Mouse (Mus musculus): ENCODE measurements around the gene Dock3. TPM values are rescaled to one million over a fixed set of nuclear protein-coding genes. Genes with fewer than 3 reads are reported as not detected.

The Dock3 gene
- polyA plus RNA-seq (2015; fragmentation: Nextera tagmentation; extraction: Ambion mirVana), result 23.4 and 24.4 TPM in 2 replicates

DNA sequence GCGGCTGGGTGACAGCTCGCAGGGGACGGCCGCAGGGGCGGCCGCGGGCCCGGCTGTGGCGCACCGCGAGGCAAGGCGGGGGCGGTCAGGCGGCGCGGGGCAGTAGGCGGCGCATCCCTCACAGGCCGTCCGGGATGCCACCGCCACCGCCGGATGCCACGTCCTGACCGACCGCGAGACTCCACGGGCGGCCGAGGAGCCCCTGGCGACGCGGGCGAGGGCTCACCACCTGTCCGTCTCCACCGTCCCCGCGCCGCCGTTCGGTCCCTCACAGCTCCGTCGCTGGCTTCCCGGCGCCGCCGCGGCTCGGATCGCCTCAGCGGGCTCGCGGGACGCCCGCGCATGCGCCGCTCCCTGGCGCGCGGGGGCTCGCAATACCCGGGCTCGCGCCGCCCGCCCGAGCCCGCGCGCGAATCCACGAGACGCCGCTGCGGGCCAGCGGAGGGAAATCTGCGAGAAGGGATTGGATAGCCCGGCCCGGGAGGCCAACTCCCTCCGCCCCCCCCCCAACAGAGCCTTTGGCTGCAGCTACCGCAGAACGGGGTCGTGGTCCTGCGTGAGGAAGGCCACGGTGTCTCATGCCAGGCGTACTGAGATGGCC lies at the start of gene Dock3:
TSS of gene Dock3 (minus strand) at position 371 of the 601 bp plus-strand sequence.
- Histone ChIP-seq H3K4me1 (peaks cover 16% of the 10 kb centered on the region), H3K27ac (peak within 1 kb of the TSS; percentile 96), H3K9ac (peak within 1 kb of the TSS; percentile 99), H3K4me3 (peak within 1 kb of the TSS; percentile 100), H3K4me2 (peak within 1 kb of the TSS; percentile 70), H3K9me3 (no peaks in the 10 kb centered on the region), H3K27me3 (replicated peaks) (peaks cover 29% of the 10 kb centered on the region), H3K36me3 (replicated peaks) (no peaks in the 10 kb centered on the region)
- WGBS, result under 1% methylated on average over 80 of the region's 87 CpGs
- ATAC-seq (replicated peaks), result peak; percentile 92

DNA sequence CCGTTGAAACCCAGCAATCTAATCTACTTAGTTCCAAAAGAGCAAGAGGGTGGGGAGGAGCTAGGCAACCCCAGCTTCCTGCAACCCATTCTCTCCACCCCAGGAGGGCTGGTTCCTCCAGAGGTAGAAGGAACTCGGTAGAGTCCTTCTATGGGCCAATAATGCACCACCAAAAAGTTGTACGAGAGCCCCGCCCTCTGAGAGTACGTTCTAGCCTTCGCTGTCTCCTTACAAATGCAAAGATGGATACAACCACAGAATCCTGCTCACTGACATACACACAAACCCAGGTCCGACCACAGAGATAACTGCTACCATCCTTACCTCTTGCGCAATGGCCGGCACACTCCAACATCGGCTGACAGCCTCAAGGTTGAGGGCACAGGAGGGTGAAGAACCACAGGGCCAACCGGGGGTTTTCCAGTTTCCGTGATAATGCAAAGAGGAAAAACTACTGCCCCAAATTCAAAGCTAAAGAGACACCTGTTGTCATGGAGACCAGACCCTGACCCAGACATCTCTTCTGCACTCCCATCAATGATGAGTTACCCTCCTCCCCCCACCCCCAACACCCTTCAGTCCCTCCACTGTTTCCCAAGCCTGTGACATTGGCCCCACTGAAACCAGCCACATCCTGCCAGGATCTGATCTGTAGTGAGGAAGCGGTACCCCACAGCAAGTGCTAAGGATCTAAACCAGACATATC lies 48.8 kb upstream of the Dock3 start:
- H3K9ac ChIP-seq, result no peak overlapping the region
- no peak for ATAC-seq (replicated peaks)
- H3K4me3 ChIP-seq, result no peak overlapping the region
- peaks cover 19% of the 10 kb centered on the region; the same call in 1 of the 2 replicates for H3K4me1 ChIP-seq
- H3K4me2 ChIP-seq, result 0 out of 2 replicates have a peak overlapping the region, but pooled peaks have one; percentile 2
- WGBS, result 47% methylated on average over 13 of the region's 13 CpGs
- no peak overlapping the region for H3K27ac ChIP-seq
- no peaks in the 10 kb centered on the region for H3K36me3 ChIP-seq (replicated peaks)
- H3K27me3 ChIP-seq (replicated peaks), result no peaks in the 10 kb centered on the region
- no peaks in the 10 kb centered on the region for H3K9me3 ChIP-seq

DNA sequence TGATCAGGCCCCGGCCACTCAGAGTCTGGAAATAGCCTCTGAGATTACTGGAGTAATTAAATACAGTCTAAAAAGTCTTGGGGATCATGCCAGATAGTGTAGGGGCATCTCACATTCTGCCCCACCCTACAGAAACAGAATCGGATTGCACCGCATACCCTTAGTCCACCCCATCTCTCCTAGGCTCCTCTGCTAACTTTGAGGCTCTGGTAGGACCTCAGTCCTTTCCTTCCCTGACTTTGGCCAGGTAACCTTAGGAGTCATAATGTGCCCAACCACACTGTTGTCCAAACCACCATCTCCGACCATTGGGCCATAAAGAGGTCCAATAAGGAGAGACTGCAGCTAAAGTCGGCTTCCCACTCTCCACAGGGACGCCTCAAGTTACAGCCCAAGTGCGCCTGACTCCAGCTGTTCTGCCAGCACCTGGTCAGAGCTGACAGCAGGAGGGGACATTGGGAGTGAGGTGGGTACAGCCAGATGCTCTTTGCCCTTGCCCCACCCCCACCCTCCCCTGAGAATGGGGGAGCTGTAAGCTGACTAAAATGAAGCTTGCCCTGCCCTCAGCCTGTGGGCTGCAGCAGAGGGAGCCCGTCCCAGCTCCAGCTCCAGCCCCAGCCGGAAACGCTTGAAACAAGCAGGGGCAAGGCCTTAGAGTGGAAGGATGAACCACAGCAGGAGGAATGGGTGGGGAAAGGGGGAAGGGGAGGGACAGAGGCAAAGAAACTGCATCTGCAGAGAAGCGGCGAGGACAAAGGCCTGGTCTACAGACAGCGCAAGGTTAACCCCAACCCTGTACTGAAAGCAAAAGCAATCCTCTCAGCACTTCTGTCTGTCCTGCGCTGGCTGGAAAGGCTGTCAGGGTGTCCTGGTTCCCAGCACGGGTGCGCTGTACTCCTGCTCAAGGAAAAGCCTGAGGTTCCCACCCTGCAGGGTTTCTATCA lies 47.9 kb upstream of the Dock3 start:
- H3K4me1 ChIP-seq, result peaks cover 19% of the 10 kb centered on the region; the same call in 1 of the 2 replicates
- 0 out of 2 replicates have a peak overlapping the region, but pooled peaks have one; percentile 2 for H3K4me2 ChIP-seq
- H3K27ac ChIP-seq, result no peak overlapping the region
- H3K4me3 ChIP-seq, result no peak overlapping the region
- H3K9ac ChIP-seq, result no peak overlapping the region
- no peaks in the 10 kb centered on the region for H3K36me3 ChIP-seq (replicated peaks)
- ATAC-seq (replicated peaks), result no peak
- no peaks in the 10 kb centered on the region for H3K9me3 ChIP-seq
- H3K27me3 ChIP-seq (replicated peaks), result no peaks in the 10 kb centered on the region
- WGBS, result 27% methylated on average over 16 of the region's 16 CpGs

DNA sequence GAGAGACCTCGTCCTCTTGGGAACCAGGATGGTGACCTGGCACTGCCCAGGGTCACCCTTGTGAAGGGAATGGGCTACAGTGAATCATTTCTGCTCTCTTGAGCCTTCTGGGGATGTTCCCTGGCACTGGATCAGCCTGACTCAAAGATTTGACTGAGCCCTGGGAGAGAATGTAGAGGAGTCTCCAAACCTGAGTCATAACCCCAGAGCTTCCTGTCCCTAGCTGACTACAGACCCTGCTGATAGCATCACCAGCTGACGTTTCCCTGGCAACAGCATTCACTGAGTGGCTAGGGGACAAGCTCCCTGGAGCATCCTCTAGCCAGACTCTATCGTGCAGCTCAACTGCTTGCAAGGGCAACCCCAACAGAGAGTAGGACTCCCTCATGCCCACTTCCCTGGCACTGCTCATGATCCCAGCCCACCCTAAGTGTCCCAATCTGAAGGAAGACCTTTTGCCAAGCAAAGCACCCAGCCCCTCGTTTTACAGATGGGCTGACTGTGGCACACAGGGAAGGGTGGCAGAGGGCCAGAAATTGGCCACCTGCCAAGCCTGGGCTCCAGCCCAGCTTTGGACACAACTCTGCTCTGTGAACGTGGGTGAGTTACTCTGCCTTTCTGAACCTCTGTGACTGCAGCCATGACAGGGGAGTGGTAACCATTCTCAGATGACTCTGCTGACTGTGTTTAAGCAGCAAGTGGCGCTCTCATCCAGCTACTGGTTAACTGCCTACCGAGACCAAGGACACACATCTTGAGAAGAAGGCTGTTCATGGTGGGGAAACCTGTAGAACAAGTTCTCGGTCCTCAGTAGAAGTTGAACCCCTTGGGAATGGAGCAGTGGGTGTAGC lies 47.0 kb upstream of the Dock3 start:
- Histone ChIP-seq H3K4me2 (no peak overlapping the region), H3K9ac (no peak overlapping the region)
- 0 out of 2 replicates have a peak, but pooled peaks have one; percentile 33 for ATAC-seq (replicated peaks)

DNA sequence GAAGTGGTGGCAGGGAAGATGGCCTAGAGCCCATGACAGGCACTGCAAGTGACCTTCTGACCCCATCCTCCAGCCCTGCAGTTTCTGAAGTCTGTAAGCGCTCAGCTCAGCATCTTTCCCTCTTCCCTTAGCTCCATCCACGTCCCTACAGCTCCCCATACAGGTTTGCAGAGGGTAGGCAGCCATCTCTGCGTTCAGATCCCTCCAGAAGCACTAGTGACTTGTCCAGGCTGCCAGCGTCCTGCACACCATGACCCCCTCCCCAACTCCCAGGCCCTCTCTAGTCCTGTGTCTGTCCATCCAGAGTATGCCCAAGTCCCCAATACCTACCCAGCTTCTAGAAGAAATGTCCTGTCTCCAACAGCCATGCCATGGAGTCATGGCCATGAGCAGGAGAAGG lies 46.4 kb upstream of the Dock3 start:
- H3K9ac ChIP-seq, result no peak overlapping the region
- 45% methylated on average over 4 of the region's 4 CpGs for WGBS
- ATAC-seq (replicated peaks), result no peak

More for the DNA sequence above, 47.0 kb upstream of the Dock3 start:
- H3K27me3 ChIP-seq (replicated peaks), result no peaks in the 10 kb centered on the region
- peaks cover 19% of the 10 kb centered on the region; the same call in 1 of the 2 replicates for H3K4me1 ChIP-seq
- H3K4me3 ChIP-seq, result no peak overlapping the region
- 51% methylated on average over 8 of the region's 8 CpGs for WGBS
- H3K36me3 ChIP-seq (replicated peaks), result no peaks in the 10 kb centered on the region
- H3K9me3 ChIP-seq, result no peaks in the 10 kb centered on the region
- no peak overlapping the region for H3K27ac ChIP-seq

DNA sequence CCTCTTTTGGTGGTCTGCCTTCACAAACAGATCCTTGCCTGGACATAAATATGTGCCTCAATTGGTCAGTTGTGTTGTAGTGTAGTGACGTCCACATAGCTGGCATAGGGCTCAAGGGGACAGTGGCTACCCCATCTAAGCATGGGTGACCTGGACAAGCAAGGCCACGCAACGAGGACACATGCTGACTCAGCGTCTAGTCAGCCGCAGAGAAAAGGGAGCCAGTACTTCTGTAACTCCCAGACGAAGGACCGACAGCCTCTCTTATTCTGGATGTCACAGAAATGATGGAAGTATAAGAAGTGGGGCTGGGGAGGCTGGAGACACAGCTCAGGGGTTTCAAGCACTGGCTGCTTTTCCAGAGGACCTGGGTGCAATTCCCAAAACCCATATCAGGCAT lies 45.9 kb upstream of the Dock3 start:
- Histone ChIP-seq H3K36me3 (replicated peaks) (no peaks in the 10 kb centered on the region), H3K9ac (no peak overlapping the region), H3K27me3 (replicated peaks) (no peaks in the 10 kb centered on the region), H3K9me3 (no peaks in the 10 kb centered on the region), H3K4me2 (no peak overlapping the region), H3K4me1 (peaks cover 19% of the 10 kb centered on the region; the same call in 1 of the 2 replicates), H3K27ac (no peak overlapping the region), H3K4me3 (no peak overlapping the region)
- ATAC-seq (replicated peaks), result no peak
- 88% methylated on average over 7 of the region's 7 CpGs for WGBS

More for the DNA sequence above, 46.4 kb upstream of the Dock3 start:
- no peak overlapping the region for H3K4me3 ChIP-seq
- H3K27ac ChIP-seq, result no peak overlapping the region
- no peaks in the 10 kb centered on the region for H3K9me3 ChIP-seq
- no peaks in the 10 kb centered on the region for H3K27me3 ChIP-seq (replicated peaks)
- H3K4me1 ChIP-seq, result peaks cover 19% of the 10 kb centered on the region; the same call in 1 of the 2 replicates
- no peaks in the 10 kb centered on the region for H3K36me3 ChIP-seq (replicated peaks)
- H3K4me2 ChIP-seq, result no peak overlapping the region

DNA sequence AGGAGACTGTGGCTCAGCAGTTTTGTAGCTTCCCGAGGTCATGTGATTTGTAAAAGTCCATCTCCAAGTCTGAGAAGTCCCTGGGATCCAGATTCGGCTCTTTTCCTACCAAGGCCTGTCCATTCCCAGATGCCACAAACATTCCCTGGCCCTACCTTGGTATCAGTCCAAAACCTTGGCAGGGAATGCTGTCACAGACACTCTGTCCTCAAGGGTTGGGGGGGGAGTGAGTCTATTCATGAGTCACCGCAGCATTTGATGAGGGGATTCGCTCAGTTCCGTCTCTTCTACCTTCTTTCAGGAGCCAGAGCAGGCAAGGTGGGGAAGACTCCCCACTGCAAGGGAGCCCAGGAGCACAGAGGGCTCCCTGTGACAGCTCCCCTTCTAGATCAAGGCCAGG lies 44.0 kb upstream of the Dock3 start:
- Histone ChIP-seq H3K9me3 (no peaks in the 10 kb centered on the region), H3K4me1 (peaks cover 19% of the 10 kb centered on the region; the same call in 1 of the 2 replicates), H3K4me3 (no peak overlapping the region), H3K27ac (no peak overlapping the region), H3K9ac (no peak overlapping the region), H3K27me3 (replicated peaks) (no peaks in the 10 kb centered on the region), H3K4me2 (no peak overlapping the region), H3K36me3 (replicated peaks) (no peaks in the 10 kb centered on the region)
- WGBS, result 82% methylated on average over 5 of the region's 5 CpGs
- ATAC-seq (replicated peaks), result no peak

DNA sequence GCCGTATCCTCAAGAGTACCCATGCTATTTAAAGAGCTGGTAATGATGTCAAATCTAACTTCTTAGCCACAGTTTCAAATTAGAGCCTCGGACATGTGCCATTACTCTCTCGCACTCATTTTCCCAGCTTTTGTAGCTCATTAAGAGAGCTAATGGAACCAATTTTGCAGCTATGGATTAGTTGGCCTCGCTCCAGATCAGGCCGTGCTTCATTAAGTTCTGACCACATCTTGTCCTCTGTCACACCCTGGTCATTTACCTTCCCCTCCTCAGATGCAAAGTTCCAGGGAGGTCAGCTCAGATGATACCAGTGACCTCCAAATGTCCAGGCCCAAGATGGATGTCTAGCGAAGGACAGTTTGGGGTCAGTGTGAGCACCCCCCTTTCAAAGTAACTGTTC lies 43.0 kb upstream of the Dock3 start:
- H3K27me3 ChIP-seq (replicated peaks), result no peaks in the 10 kb centered on the region

DNA sequence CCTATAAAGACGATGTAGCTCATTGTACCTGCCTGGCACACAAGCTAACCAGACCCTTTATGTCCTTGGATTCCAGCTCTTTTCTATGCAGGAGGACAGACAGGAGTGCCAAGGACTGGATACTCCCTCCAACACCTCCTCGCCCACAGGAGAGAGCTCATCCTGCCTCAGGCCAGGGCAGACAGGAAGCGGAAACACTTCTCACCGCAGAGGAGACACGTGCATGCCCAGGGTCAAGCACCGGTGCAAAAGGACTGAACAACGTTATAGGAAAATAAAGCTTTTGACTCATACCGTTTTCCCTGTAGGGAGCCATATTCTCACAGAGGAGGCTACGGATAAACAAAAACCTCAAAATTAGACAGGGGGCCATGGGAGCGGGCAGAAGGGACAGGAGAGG lies 41.5 kb upstream of the Dock3 start:
- H3K4me1 ChIP-seq, result no peaks in the 10 kb centered on the region
- WGBS, result 72% methylated on average over 10 of the region's 10 CpGs

More for the DNA sequence above, 43.0 kb upstream of the Dock3 start:
- Histone ChIP-seq H3K9ac (no peak overlapping the region), H3K9me3 (no peaks in the 10 kb centered on the region), H3K4me2 (no peak overlapping the region), H3K36me3 (replicated peaks) (no peaks in the 10 kb centered on the region), H3K27ac (no peak overlapping the region), H3K4me3 (no peak overlapping the region), H3K4me1 (peaks cover 13% of the 10 kb centered on the region; the same call in 1 of the 2 replicates)
- 81% methylated on average over 6 of the region's 6 CpGs for WGBS
- no peak for ATAC-seq (replicated peaks)

DNA sequence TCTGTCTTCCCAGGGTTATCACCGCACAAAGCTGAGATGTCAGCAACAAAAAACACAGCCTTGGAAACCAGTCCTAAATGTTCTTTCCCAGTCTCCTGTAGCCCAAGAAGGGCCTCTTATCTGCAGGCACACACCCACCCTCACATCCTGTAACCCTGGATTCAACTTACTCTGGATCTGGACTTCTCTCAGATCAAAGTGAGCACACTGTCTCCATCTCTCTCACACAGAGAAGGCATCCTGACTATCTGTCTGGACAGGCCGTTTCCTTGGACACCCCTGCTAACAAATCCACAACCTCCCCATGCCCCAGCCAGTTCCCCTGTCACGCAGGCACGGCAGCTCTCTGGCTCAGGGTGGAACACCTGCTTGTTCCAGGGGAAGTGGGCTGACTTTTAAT lies 40.6 kb upstream of the Dock3 start:
- Histone ChIP-seq H3K9ac (no peak overlapping the region), H3K4me3 (no peak overlapping the region), H3K27me3 (replicated peaks) (no peaks in the 10 kb centered on the region), H3K9me3 (no peaks in the 10 kb centered on the region), H3K27ac (no peak overlapping the region), H3K4me1 (no peaks in the 10 kb centered on the region), H3K36me3 (replicated peaks) (no peaks in the 10 kb centered on the region), H3K4me2 (no peak overlapping the region)
- ATAC-seq (replicated peaks), result no peak
- 74% methylated on average over 4 of the region's 4 CpGs for WGBS

More for the DNA sequence above, 41.5 kb upstream of the Dock3 start:
- Histone ChIP-seq H3K27me3 (replicated peaks) (no peaks in the 10 kb centered on the region), H3K9me3 (no peaks in the 10 kb centered on the region), H3K36me3 (replicated peaks) (no peaks in the 10 kb centered on the region), H3K4me3 (no peak overlapping the region), H3K4me2 (no peak overlapping the region), H3K27ac (no peak overlapping the region), H3K9ac (no peak overlapping the region)
- no peak for ATAC-seq (replicated peaks)

DNA sequence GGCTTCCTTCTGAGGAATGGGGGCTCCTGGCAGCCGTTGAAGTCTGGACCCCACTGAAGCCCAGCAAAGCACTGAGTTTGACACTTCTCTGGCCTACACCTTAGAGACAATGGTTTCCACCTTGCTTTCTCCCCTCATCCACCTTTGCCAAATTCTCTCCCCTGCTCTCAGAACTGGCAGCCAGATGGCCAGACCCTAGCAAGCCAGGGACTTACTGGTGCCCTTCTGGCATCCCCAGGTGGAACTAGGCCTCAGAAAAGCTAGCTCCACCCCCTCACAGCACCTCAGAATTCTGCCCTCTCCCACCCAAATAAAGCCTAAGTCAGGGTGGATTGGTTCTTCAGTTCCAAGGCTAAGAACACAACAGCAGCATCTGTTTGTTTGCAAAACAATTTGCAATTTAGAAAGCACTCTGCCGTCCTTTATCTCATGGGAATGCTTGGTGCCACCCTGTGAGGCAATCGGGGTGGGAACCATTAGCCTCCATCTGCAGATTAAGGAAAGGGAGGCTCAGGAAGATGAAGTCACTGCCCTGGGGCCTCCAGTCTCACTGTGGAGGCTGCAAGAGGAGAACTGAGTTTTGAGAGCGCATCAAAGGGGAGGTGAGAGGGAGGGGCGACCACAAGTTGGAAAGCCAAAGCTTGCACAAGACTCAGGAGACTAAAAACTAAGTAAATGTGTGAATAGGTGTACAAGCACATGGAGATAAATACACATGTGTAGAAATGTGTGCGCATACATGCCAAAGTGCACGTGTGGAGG lies 39.6 kb upstream of the Dock3 start:
- Histone ChIP-seq H3K4me1 (no peaks in the 10 kb centered on the region), H3K9me3 (no peaks in the 10 kb centered on the region), H3K36me3 (replicated peaks) (no peaks in the 10 kb centered on the region), H3K4me2 (no peak overlapping the region), H3K27ac (no peak overlapping the region), H3K9ac (no peak overlapping the region), H3K27me3 (replicated peaks) (no peaks in the 10 kb centered on the region), H3K4me3 (no peak overlapping the region)
- WGBS, result 83% methylated on average over 7 of the region's 7 CpGs
- no peak for ATAC-seq (replicated peaks)
